Mouse (Mus musculus): ENCODE results near the gene Elovl6. TPM values are rescaled to one million over a fixed set of nuclear protein-coding genes. Genes with fewer than 3 reads are reported as not detected.

The Elovl6 gene
- polyA plus RNA-seq, 1 experiment from 2014 or later: 48.7 TPM

DNA sequence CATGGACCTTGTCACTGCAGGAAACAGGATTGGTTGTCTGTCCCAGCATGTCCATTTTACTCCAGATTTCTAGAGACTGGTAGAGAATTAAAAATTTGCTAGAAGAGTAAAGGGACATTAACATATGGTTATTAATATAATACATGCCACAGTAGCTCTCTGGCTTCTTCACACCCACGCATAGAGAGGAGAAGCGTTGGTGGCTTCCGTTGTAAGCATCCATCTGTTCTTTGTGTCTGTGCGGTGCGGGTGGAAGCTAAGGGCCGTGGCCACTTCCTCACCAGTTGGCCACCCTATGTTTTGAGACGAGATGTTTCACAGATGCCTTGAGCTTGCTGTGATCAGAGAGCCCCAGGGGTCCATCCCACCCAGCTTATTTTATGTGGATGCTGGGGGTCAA is 109.5 kb downstream of the Elovl6 start:
- H3K4me3 ChIP-seq (ENCODE audit: low read depth, low read length): no peak overlapping the region
- H3K4me2 ChIP-seq (ENCODE audit: low read depth, low read length): no peak overlapping the region
- no peaks in the 10 kb centered on the region for H3K36me3 ChIP-seq (replicated peaks; ENCODE audit: control insufficient read depth, insufficient read depth, low read depth, low read length)
- H3K9me3 ChIP-seq (replicated peaks; ENCODE audit: control insufficient read depth, low read length): no peaks in the 10 kb centered on the region
- ATAC-seq (replicated peaks; ENCODE audit: insufficient number of reproducible peaks, low FRiP score, low TSS enrichment, low read depth): no peak
- H3K4me1 ChIP-seq (ENCODE audit: control insufficient read depth, insufficient read depth, low read length): no peaks in the 10 kb centered on the region; the same call in 1 of the 2 replicates
- no peak overlapping the region for H3K9ac ChIP-seq (replicated peaks; ENCODE audit: low read length)
- no peak overlapping the region for H3K27ac ChIP-seq (replicated peaks; ENCODE audit: low read depth, low read length)
- no peak for DNase-seq (ENCODE audit: low spot score)
- no peaks in the 10 kb centered on the region for H3K27me3 ChIP-seq (ENCODE audit: control insufficient read depth, insufficient read depth, low read length)
- 90% methylated on average over 7 of the region's 7 CpGs for WGBS

GRCm38 (mm10) chr3:129645409-129645808 is 113.3 kb downstream of the Elovl6 start:
- Histone ChIP-seq H3K4me2 (ENCODE audit: low read depth, low read length) (no peak overlapping the region), H3K27me3 (ENCODE audit: control insufficient read depth, insufficient read depth, low read length) (no peaks in the 10 kb centered on the region), H3K9ac (replicated peaks; ENCODE audit: low read length) (no peak overlapping the region), H3K9me3 (replicated peaks; ENCODE audit: control insufficient read depth, low read length) (no peaks in the 10 kb centered on the region), H3K4me3 (ENCODE audit: low read depth, low read length) (no peak overlapping the region), H3K4me1 (ENCODE audit: control insufficient read depth, insufficient read depth, low read length) (no peaks in the 10 kb centered on the region), H3K36me3 (replicated peaks; ENCODE audit: control insufficient read depth, insufficient read depth, low read depth, low read length) (no peaks in the 10 kb centered on the region), H3K27ac (replicated peaks; ENCODE audit: low read depth, low read length) (no peak overlapping the region)
- no peak for ATAC-seq (replicated peaks; ENCODE audit: insufficient number of reproducible peaks, low FRiP score, low TSS enrichment, low read depth)
- 69% methylated on average over 3 of the region's 3 CpGs for WGBS
- no peak for DNase-seq (ENCODE audit: low spot score)

DNA sequence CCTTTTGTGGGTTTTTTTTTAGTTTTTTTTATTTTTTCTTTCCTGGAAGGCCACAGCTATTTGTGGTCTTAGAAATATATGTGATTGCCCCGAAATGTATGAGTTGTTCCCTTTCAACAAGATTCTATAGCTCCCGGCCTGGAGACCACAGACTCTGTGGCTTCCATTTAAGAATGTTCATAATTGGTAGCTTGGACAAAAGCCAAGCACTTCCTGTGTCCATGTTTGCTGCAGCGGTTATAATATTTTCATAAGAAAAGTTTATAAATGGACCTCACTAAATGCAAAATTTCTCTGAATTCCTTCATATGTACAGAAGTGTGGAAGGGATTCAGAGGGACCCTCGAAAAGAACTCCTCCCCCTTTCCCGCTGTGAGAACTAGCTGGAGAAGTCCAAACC is 114.6 kb downstream of the Elovl6 start:
- Histone ChIP-seq H3K4me3 (ENCODE audit: low read depth, low read length) (no peak overlapping the region), H3K27ac (replicated peaks; ENCODE audit: low read depth, low read length) (no peak overlapping the region), H3K4me1 (ENCODE audit: control insufficient read depth, insufficient read depth, low read length) (no peaks in the 10 kb centered on the region), H3K4me2 (ENCODE audit: low read depth, low read length) (no peak overlapping the region), H3K27me3 (ENCODE audit: control insufficient read depth, insufficient read depth, low read length) (no peaks in the 10 kb centered on the region), H3K9me3 (replicated peaks; ENCODE audit: control insufficient read depth, low read length) (no peaks in the 10 kb centered on the region), H3K36me3 (replicated peaks; ENCODE audit: control insufficient read depth, insufficient read depth, low read depth, low read length) (no peaks in the 10 kb centered on the region), H3K9ac (replicated peaks; ENCODE audit: low read length) (no peak overlapping the region)
- DNase-seq (ENCODE audit: low spot score) (no peak), ATAC-seq (replicated peaks; ENCODE audit: insufficient number of reproducible peaks, low FRiP score, low TSS enrichment, low read depth) (no peak)
- WGBS: 83% methylated on average over 5 of the region's 5 CpGs

DNA sequence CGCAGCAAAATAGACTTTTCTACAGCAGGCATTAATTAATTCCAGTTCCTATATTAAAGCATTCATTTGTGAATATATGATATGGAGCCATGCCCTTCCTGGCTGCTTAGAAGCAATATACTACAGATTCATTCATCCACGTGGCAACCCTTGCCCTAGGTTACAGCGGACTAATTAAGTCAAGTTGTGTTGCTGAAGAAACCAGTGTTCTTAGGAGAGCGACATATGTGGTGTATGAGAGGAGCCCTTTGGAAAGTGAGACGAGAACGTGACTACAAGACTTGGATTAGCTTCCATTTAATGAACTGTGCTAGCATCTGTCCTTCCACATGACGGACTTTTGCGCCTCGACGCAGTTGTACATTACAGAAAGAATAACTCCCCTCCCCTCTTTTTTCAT is 115.2 kb downstream of the Elovl6 start:
- Histone ChIP-seq H3K27ac (replicated peaks; ENCODE audit: low read depth, low read length) (no peak overlapping the region), H3K4me3 (ENCODE audit: low read depth, low read length) (no peak overlapping the region), H3K9me3 (replicated peaks; ENCODE audit: control insufficient read depth, low read length) (no peaks in the 10 kb centered on the region), H3K36me3 (replicated peaks; ENCODE audit: control insufficient read depth, insufficient read depth, low read depth, low read length) (no peaks in the 10 kb centered on the region), H3K4me1 (ENCODE audit: control insufficient read depth, insufficient read depth, low read length) (no peaks in the 10 kb centered on the region), H3K27me3 (ENCODE audit: control insufficient read depth, insufficient read depth, low read length) (no peaks in the 10 kb centered on the region), H3K4me2 (ENCODE audit: low read depth, low read length) (no peak overlapping the region), H3K9ac (replicated peaks; ENCODE audit: low read length) (no peak overlapping the region)
- ATAC-seq (replicated peaks; ENCODE audit: insufficient number of reproducible peaks, low FRiP score, low TSS enrichment, low read depth) (no peak), DNase-seq (ENCODE audit: low spot score) (no peak)
- WGBS: 80% methylated on average over 10 of the region's 10 CpGs

DNA sequence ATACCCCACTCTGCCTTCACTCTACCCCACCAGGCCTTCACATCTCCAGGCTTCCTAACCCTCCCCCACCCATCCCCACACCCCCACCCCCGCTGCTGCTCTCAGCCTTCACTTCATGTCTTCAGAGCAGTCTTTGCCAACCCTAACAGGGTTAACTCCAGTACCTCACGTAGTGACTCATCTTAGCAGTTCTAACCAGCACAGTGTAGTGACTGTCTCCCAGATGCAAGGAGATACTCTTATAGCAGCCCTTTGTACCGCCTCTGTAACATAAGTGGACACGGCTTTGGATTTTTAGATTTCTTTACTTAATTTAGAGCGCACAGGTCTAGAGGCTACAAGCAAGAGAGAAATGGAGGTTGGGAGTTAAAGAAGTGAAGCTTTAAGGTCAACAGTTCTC is 116.4 kb downstream of the Elovl6 start:
- Histone ChIP-seq H3K9ac (replicated peaks; ENCODE audit: low read length) (no peak overlapping the region), H3K27me3 (ENCODE audit: control insufficient read depth, insufficient read depth, low read length) (no peaks in the 10 kb centered on the region), H3K4me3 (ENCODE audit: low read depth, low read length) (no peak overlapping the region), H3K27ac (replicated peaks; ENCODE audit: low read depth, low read length) (no peak overlapping the region), H3K9me3 (replicated peaks; ENCODE audit: control insufficient read depth, low read length) (no peaks in the 10 kb centered on the region), H3K4me1 (ENCODE audit: control insufficient read depth, insufficient read depth, low read length) (no peaks in the 10 kb centered on the region), H3K4me2 (ENCODE audit: low read depth, low read length) (no peak overlapping the region), H3K36me3 (replicated peaks; ENCODE audit: control insufficient read depth, insufficient read depth, low read depth, low read length) (no peaks in the 10 kb centered on the region)
- 72% methylated on average over 5 of the region's 5 CpGs for WGBS
- DNase-seq (ENCODE audit: low spot score): no peak
- ATAC-seq (replicated peaks; ENCODE audit: insufficient number of reproducible peaks, low FRiP score, low TSS enrichment, low read depth): no peak

DNA sequence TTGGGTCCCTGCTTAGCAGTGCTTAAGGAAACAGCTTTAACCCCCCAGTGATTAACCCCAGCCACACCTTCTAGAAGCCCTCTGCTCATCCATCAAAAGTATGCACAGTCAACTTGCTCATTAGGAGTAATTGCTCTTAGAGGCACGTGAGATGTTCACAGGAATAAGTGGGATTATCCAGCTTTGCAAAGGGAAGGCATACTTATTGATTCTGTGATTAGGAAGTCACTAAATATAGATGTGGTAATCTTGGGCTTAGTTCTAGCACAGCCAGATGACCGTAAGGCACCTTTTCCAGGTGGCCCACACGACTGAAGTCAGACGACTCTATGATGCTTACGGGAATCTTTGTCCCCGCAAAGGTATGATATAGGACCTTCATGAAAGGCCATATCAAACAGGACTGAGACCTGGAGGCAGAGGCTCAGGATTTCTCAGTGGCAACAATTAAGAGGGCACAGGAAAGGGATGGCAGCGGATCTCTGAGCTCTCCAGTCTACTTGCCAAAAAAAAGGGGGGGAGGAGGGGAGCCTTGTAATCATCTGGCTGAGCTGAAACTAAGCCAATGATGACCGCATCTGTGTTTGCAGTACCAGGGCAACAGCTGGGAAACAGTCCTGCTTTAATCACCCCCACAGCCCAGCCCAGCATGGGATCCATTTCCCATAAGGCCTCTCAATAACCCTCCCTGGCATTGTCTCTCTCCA is 117.6 kb downstream of the Elovl6 start:
- no peak overlapping the region for H3K4me3 ChIP-seq (ENCODE audit: low read depth, low read length)
- DNase-seq (ENCODE audit: low spot score) (peak; percentile 24), ATAC-seq (replicated peaks; ENCODE audit: insufficient number of reproducible peaks, low FRiP score, low TSS enrichment, low read depth) (no peak)
- H3K27ac ChIP-seq (replicated peaks; ENCODE audit: low read depth, low read length): no peak overlapping the region
- no peak overlapping the region for H3K9ac ChIP-seq (replicated peaks; ENCODE audit: low read length)
- H3K4me2 ChIP-seq (ENCODE audit: low read depth, low read length): no peak overlapping the region
- 62% methylated on average over 8 of the region's 8 CpGs for WGBS
- no peaks in the 10 kb centered on the region for H3K27me3 ChIP-seq (ENCODE audit: control insufficient read depth, insufficient read depth, low read length)
- H3K4me1 ChIP-seq (ENCODE audit: control insufficient read depth, insufficient read depth, low read length): no peaks in the 10 kb centered on the region
- no peaks in the 10 kb centered on the region for H3K9me3 ChIP-seq (replicated peaks; ENCODE audit: control insufficient read depth, low read length)
- no peaks in the 10 kb centered on the region for H3K36me3 ChIP-seq (replicated peaks; ENCODE audit: control insufficient read depth, insufficient read depth, low read depth, low read length)

DNA sequence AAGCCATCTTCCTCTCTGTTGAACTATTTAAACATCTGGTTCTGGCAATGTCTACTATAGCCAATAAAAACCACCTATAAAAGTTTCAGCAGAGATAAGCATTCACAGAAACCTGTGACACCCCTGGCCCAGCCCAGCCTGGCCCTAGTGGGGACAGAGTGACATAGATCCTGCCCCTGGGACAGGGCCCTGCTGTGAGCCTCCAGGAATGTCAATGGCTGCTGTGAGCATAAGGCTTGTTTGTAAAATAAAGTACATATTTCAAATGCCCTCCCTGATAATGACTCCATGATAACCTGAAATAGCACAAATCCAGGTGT is 118.1 kb downstream of the Elovl6 start:
- DNase-seq (ENCODE audit: low spot score) (no peak), ATAC-seq (replicated peaks; ENCODE audit: insufficient number of reproducible peaks, low FRiP score, low TSS enrichment, low read depth) (no peak)
- Histone ChIP-seq H3K27ac (replicated peaks; ENCODE audit: low read depth, low read length) (no peak overlapping the region), H3K27me3 (ENCODE audit: control insufficient read depth, insufficient read depth, low read length) (no peaks in the 10 kb centered on the region), H3K9ac (replicated peaks; ENCODE audit: low read length) (no peak overlapping the region), H3K4me2 (ENCODE audit: low read depth, low read length) (no peak overlapping the region), H3K9me3 (replicated peaks; ENCODE audit: control insufficient read depth, low read length) (no peaks in the 10 kb centered on the region), H3K4me3 (ENCODE audit: low read depth, low read length) (no peak overlapping the region), H3K4me1 (ENCODE audit: control insufficient read depth, insufficient read depth, low read length) (no peaks in the 10 kb centered on the region), H3K36me3 (replicated peaks; ENCODE audit: control insufficient read depth, insufficient read depth, low read depth, low read length) (no peaks in the 10 kb centered on the region)

- Histone ChIP-seq H3K4me1 (ENCODE audit: control insufficient read depth, insufficient read depth, low read length) (no peaks in the 10 kb centered on the region), H3K36me3 (replicated peaks; ENCODE audit: control insufficient read depth, insufficient read depth, low read depth, low read length) (no peaks in the 10 kb centered on the region), H3K27me3 (ENCODE audit: control insufficient read depth, insufficient read depth, low read length) (no peaks in the 10 kb centered on the region), H3K27ac (replicated peaks; ENCODE audit: low read depth, low read length) (no peak overlapping the region), H3K9me3 (replicated peaks; ENCODE audit: control insufficient read depth, low read length) (no peaks in the 10 kb centered on the region), H3K4me2 (ENCODE audit: low read depth, low read length) (no peak overlapping the region), H3K4me3 (ENCODE audit: low read depth, low read length) (no peak overlapping the region), H3K9ac (replicated peaks; ENCODE audit: low read length) (no peak overlapping the region)
- no peak for DNase-seq (ENCODE audit: low spot score)
- WGBS: 27% methylated on average over 1 of the region's 1 CpGs
- ATAC-seq (replicated peaks; ENCODE audit: insufficient number of reproducible peaks, low FRiP score, low TSS enrichment, low read depth): no peak
Measured at GRCm38 (mm10) chr3:129650931-129651330, 118.8 kb downstream of the Elovl6 start.

Measured in embryonic facial prominence, embryonic 11.5 days (tissue).